Mouse (Mus musculus) hindbrain, embryonic 12.5 days (tissue): ENCODE results near the gene Slc37a3. TPM values are rescaled to one million over a fixed set of nuclear protein-coding genes. Genes with fewer than 3 reads are reported as not detected.

Source experiments
- polyA plus RNA-seq: library from polyadenylated mRNA; unstranded; fragments of >200 nt; fragmentation: Nextera tagmentation; extraction: Ambion mirVana; gene quantifications from 2 replicates; pipeline ENCODE4 v1.2.1, GENCODE M21; 2016

Gene Slc37a3
- polyA plus RNA-seq, 1 experiment from 2014 or later: 59.0 TPM

Other genes with a start within 250 kb of the Slc37a3 start
- gene Kdm7a, start 170.9 kb downstream of the Slc37a3 start, polyA plus RNA-seq: 21.3 and 22.2 TPM in 2 replicates
- 0.52 and 0.66 TPM in 2 replicates for gene Rab19, start 3.5 kb upstream of the Slc37a3 start, polyA plus RNA-seq
- 178 and 191 TPM in 2 replicates for gene Mkrn1, start 42.8 kb upstream of the Slc37a3 start, polyA plus RNA-seq
- 49.0 TPM in 2 replicates for gene Dennd2a, start 180.2 kb upstream of the Slc37a3 start, polyA plus RNA-seq
- 39.5 and 40.4 TPM in 2 replicates for gene Adck2, start 196.2 kb upstream of the Slc37a3 start, polyA plus RNA-seq
- 0.65 TPM in 1 of 2 replicates, not detected in the other for gene Gm42420, start 208.1 kb upstream of the Slc37a3 start, polyA plus RNA-seq
- gene Ndufb2, start 214.9 kb upstream of the Slc37a3 start, polyA plus RNA-seq: 255 and 307 TPM in 2 replicates